Mouse (Mus musculus) neural tube, embryonic 10.5 days (tissue): ENCODE data around the gene Ranbp9.

ENCODE experiments used
- DNase-seq: peaks from one replicate; pipeline ENCODE4 v3.0.0-alpha.2; 2017; ENCODE audit warnings: low spot score; ENCODE audit errors: extremely low spot score

Ranbp9 gene

GRCm38 (mm10) chr13:43452177-43452576 lies 28.9 kb downstream of the Ranbp9 start:
- DNase-seq, result no peak

- no peak for DNase-seq
These were observed 30.4 kb downstream of the Ranbp9 start for GRCm38 (mm10) chr13:43450686-43451085.

- DNase-seq, result no peak
These were observed 33.4 kb downstream of the Ranbp9 start for GRCm38 (mm10) chr13:43447721-43448120.

GRCm38 (mm10) chr13:43445754-43446153 lies 35.3 kb downstream of the Ranbp9 start:
- no peak for DNase-seq

GRCm38 (mm10) chr13:43444717-43445116 lies 36.4 kb downstream of the Ranbp9 start:
- no peak for DNase-seq

- DNase-seq, result no peak
These were observed 37.4 kb downstream of the Ranbp9 start for GRCm38 (mm10) chr13:43443706-43444105.

GRCm38 (mm10) chr13:43442551-43442950 lies 38.5 kb downstream of the Ranbp9 start:
- DNase-seq, result no peak

GRCm38 (mm10) chr13:43440376-43440775 lies 40.7 kb downstream of the Ranbp9 start:
- no peak for DNase-seq

- DNase-seq, result no peak
These were observed 47.7 kb downstream of the Ranbp9 start for GRCm38 (mm10) chr13:43433395-43433794.

GRCm38 (mm10) chr13:43428436-43428835 lies 52.6 kb downstream of the Ranbp9 start:
- DNase-seq, result no peak

GRCm38 (mm10) chr13:43415249-43415648 lies 65.8 kb downstream of the Ranbp9 start:
- no peak for DNase-seq

- no peak for DNase-seq
These were observed 67.5 kb downstream of the Ranbp9 start for GRCm38 (mm10) chr13:43413611-43414010.

- DNase-seq, result no peak
These were observed 68.8 kb downstream of the Ranbp9 start for GRCm38 (mm10) chr13:43412311-43412710.

GRCm38 (mm10) chr13:43399576-43399975 lies 81.5 kb downstream of the Ranbp9 start:
- no peak for DNase-seq

GRCm38 (mm10) chr13:43398297-43399080 lies 82.6 kb downstream of the Ranbp9 start, which contains the start of gene Nol7:
TSS of gene Nol7 (plus strand) at chr13:43398390.
- DNase-seq, result peak; percentile 99

- no peak for DNase-seq
These were observed 83.3 kb downstream of the Ranbp9 start for GRCm38 (mm10) chr13:43397700-43398296.

- DNase-seq, result no peak
These were observed 95.8 kb downstream of the Ranbp9 start for GRCm38 (mm10) chr13:43385321-43385720.

- DNase-seq, result no peak
These were observed 101.1 kb downstream of the Ranbp9 start for GRCm38 (mm10) chr13:43379989-43380388.

GRCm38 (mm10) chr13:43374918-43375432 lies 106.1 kb downstream of the Ranbp9 start:
- no peak for DNase-seq

GRCm38 (mm10) chr13:43374205-43374604 lies 106.9 kb downstream of the Ranbp9 start:
- DNase-seq, result no peak

- DNase-seq, result no peak
These were observed 108.2 kb downstream of the Ranbp9 start for GRCm38 (mm10) chr13:43372892-43373291.

- DNase-seq, result no peak
These were observed 111.0 kb downstream of the Ranbp9 start for GRCm38 (mm10) chr13:43370063-43370462.

- no peak for DNase-seq
These were observed 115.3 kb downstream of the Ranbp9 start for GRCm38 (mm10) chr13:43365825-43366184.
